Mouse (Mus musculus): ENCODE results near the gene Gm20605. TPM values are rescaled to one million over a fixed set of nuclear protein-coding genes. Genes with fewer than 3 reads are reported as not detected.

Gene Gm20605
- polyA plus RNA-seq, 1 experiment, result 14.4 TPM

GRCm38 (mm10) chr5:137649669-137650571 is 20.9 kb downstream of the Gm20605 start:
- DNase-seq (ENCODE audit: extremely low spot score in 1 of 2, low spot score in 1 of 2), result no peak

GRCm38 (mm10) chr5:137652474-137652873 is 23.5 kb downstream of the Gm20605 start:
- peak; percentile 49 to 86 for DNase-seq (ENCODE audit: extremely low spot score in 1 of 2, low spot score in 1 of 2)

GRCm38 (mm10) chr5:137653366-137653765 is 24.4 kb downstream of the Gm20605 start:
- DNase-seq (ENCODE audit: extremely low spot score in 1 of 2, low spot score in 1 of 2), result no peak

- DNase-seq (ENCODE audit: extremely low spot score in 1 of 2, low spot score in 1 of 2), result no peak
Measured at GRCm38 (mm10) chr5:137654746-137655145, 25.8 kb downstream of the Gm20605 start.

GRCm38 (mm10) chr5:137656977-137657376 is 28.0 kb downstream of the Gm20605 start:
- peak; percentile 41 to 88 for DNase-seq (ENCODE audit: extremely low spot score in 1 of 2, low spot score in 1 of 2)

- peak in 1 of 2 experiments; percentile 37 for DNase-seq (ENCODE audit: extremely low spot score in 1 of 2, low spot score in 1 of 2)
Measured at GRCm38 (mm10) chr5:137660064-137660688, 31.2 kb downstream of the Gm20605 start.

- no peak for DNase-seq (ENCODE audit: extremely low spot score in 1 of 2, low spot score in 1 of 2)
Measured at GRCm38 (mm10) chr5:137663057-137663456, 34.1 kb downstream of the Gm20605 start.

- DNase-seq (ENCODE audit: extremely low spot score in 1 of 2, low spot score in 1 of 2), result no peak
Measured at GRCm38 (mm10) chr5:137668971-137669370, 40.0 kb downstream of the Gm20605 start.

GRCm38 (mm10) chr5:137670240-137670639 is 41.3 kb downstream of the Gm20605 start:
- no peak for DNase-seq (ENCODE audit: extremely low spot score in 1 of 2, low spot score in 1 of 2)

- DNase-seq (ENCODE audit: extremely low spot score in 1 of 2, low spot score in 1 of 2), result peak in 1 of 2 experiments; percentile 63
Measured at GRCm38 (mm10) chr5:137671443-137672240, 42.7 kb downstream of the Gm20605 start.

- DNase-seq (ENCODE audit: extremely low spot score in 1 of 2, low spot score in 1 of 2), result no peak
Measured at GRCm38 (mm10) chr5:137672361-137672760, 43.4 kb downstream of the Gm20605 start.

- no peak for DNase-seq (ENCODE audit: extremely low spot score in 1 of 2, low spot score in 1 of 2)
Measured at GRCm38 (mm10) chr5:137673015-137673414, 44.0 kb downstream of the Gm20605 start.

GRCm38 (mm10) chr5:137674786-137675185 is 45.8 kb downstream of the Gm20605 start:
- no peak for DNase-seq (ENCODE audit: extremely low spot score in 1 of 2, low spot score in 1 of 2)

GRCm38 (mm10) chr5:137677859-137678258 is 48.9 kb downstream of the Gm20605 start:
- no peak for DNase-seq (ENCODE audit: extremely low spot score in 1 of 2, low spot score in 1 of 2)

GRCm38 (mm10) chr5:137678736-137679135 is 49.8 kb downstream of the Gm20605 start:
- no peak for DNase-seq (ENCODE audit: extremely low spot score in 1 of 2, low spot score in 1 of 2)

- no peak for DNase-seq (ENCODE audit: extremely low spot score in 1 of 2, low spot score in 1 of 2)
Measured at GRCm38 (mm10) chr5:137679726-137680125, 50.8 kb downstream of the Gm20605 start.

- peak in 1 of 2 experiments; percentile 37 for DNase-seq (ENCODE audit: extremely low spot score in 1 of 2, low spot score in 1 of 2)
Measured at GRCm38 (mm10) chr5:137682526-137682925, 53.6 kb downstream of the Gm20605 start.

- DNase-seq (ENCODE audit: extremely low spot score in 1 of 2, low spot score in 1 of 2), result no peak
Measured at GRCm38 (mm10) chr5:137683388-137684293, 54.7 kb downstream of the Gm20605 start.

- peak; percentile 99 to 100 for DNase-seq (ENCODE audit: extremely low spot score in 1 of 2, low spot score in 1 of 2)
Measured at GRCm38 (mm10) chr5:137684294-137685123, 55.5 kb downstream of the Gm20605 start, which contains the start of gene Agfg2. TSS of gene Agfg2 (minus strand) at chr5:137684726.
